Mouse (Mus musculus): ENCODE measurements around the gene Ccdc150. TPM values are rescaled to one million over a fixed set of nuclear protein-coding genes. Genes with fewer than 3 reads are reported as not detected.

Gene Ccdc150
- polyA plus RNA-seq, 1 experiment from 2014 or later: 0.84 TPM

GRCm38 (mm10) chr1:54377506-54378051 lies 127.1 kb downstream of the Ccdc150 start:
- 0 out of 2 replicates have a peak, but pooled peaks cover 4% of the 10 kb centered on the region for H3K36me3 ChIP-seq
- DNase-seq (ENCODE audit: low spot score): no peak
- H3K9me3 ChIP-seq (replicated peaks): no peaks in the 10 kb centered on the region
- no peak overlapping the region for H3K4me3 ChIP-seq
- no peaks in the 10 kb centered on the region for H3K27me3 ChIP-seq (ENCODE audit: low read depth, poor library complexity, severe bottlenecking)
- no peaks in the 10 kb centered on the region for H3K4me1 ChIP-seq
- H3K27ac ChIP-seq: no peak overlapping the region

- Histone ChIP-seq H3K4me1 (no peaks in the 10 kb centered on the region), H3K36me3 (0 out of 2 replicates have a peak, but pooled peaks cover 5% of the 10 kb centered on the region), H3K4me3 (no peak overlapping the region), H3K27ac (no peak overlapping the region), H3K9me3 (replicated peaks) (no peaks in the 10 kb centered on the region), H3K27me3 (ENCODE audit: low read depth, poor library complexity, severe bottlenecking) (no peaks in the 10 kb centered on the region)
- DNase-seq (ENCODE audit: low spot score): peak; percentile 62
- 91% methylated on average over 9 of the region's 9 CpGs for WGBS
Observed at GRCm38 (mm10) chr1:54380978-54381914, 130.8 kb downstream of the Ccdc150 start.

GRCm38 (mm10) chr1:54384221-54384620 lies 133.7 kb downstream of the Ccdc150 start:
- Histone ChIP-seq H3K4me3 (no peak overlapping the region), H3K36me3 (peaks cover 11% of the 10 kb centered on the region; the same call in 1 of the 2 replicates), H3K27me3 (ENCODE audit: low read depth, poor library complexity, severe bottlenecking) (no peaks in the 10 kb centered on the region), H3K4me1 (no peaks in the 10 kb centered on the region), H3K9me3 (replicated peaks) (no peaks in the 10 kb centered on the region), H3K27ac (no peak overlapping the region)
- WGBS: 41% methylated on average over 1 of the region's 1 CpGs
- DNase-seq (ENCODE audit: low spot score): no peak

- Histone ChIP-seq H3K36me3 (peaks cover 80% of the 10 kb centered on the region), H3K9me3 (replicated peaks) (no peaks in the 10 kb centered on the region), H3K27me3 (ENCODE audit: low read depth, poor library complexity, severe bottlenecking) (no peaks in the 10 kb centered on the region), H3K4me1 (no peaks in the 10 kb centered on the region), H3K27ac (no peak overlapping the region), H3K4me3 (no peak overlapping the region)
- DNase-seq (ENCODE audit: low spot score): no peak
Observed at GRCm38 (mm10) chr1:54402736-54403135, 152.3 kb downstream of the Ccdc150 start.

Other genes starting within 250 kb of the Ccdc150 start
- 2.5 TPM in 2 replicates for gene Hecw2, start 55.5 kb upstream of the Ccdc150 start, polyA plus RNA-seq (2016; fragmentation: Nextera tagmentation; extraction: Ambion mirVana)
- gene Gtf3c3, start 188.3 kb downstream of the Ccdc150 start, polyA plus RNA-seq (2016; fragmentation: Nextera tagmentation; extraction: Ambion mirVana): 29.8 and 34.5 TPM in 2 replicates

All from limb, embryonic 10.5 days (tissue).